Mouse (Mus musculus): ENCODE results near the gene Ssu72. TPM values are rescaled to one million over a fixed set of nuclear protein-coding genes. Genes with fewer than 3 reads are reported as not detected.
A peak's percentile ranks its signal among the peaks of the same experiment; 100 is the strongest.

Ssu72 gene
- polyA plus RNA-seq, 1 experiment from 2014 or later = 115 TPM

DNA sequence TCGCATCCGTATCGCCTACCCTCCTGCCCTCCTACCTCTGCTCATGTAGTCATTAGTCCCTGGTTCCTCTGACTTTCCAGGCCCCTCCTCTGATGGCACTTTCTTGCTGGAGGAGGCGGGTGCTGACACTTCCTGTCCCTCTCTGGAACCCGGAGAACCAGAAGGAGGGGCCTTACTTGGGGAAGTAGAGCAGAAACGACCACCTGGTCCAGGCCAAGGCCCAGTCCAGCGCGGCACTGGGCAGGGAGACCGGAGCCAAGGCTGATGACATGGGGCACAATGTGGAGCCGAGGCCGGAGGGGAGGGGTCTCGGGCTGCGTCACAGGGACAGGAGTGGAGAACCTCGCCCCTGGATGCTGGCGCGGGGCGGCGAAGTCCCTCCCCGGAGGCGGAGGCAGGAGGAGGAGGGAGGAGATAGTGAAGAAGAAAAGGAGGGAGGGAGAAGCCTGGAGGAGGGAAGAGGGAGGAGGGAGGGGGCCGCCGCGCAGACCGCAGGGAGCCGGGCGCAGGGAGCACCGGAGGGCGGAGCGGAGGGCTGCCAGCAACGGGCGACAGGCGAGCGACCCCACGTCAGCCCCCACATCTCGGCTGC is 29.8 kb downstream of the Ssu72 start, which contains the start of gene Tmem240:
TSS of gene Tmem240 (plus strand) at position 451 of the 592 bp plus-strand sequence.
- peak within 1 kb of the TSS; percentile 70 to 83 for H3K4me3 ChIP-seq (ENCODE audit: control insufficient read depth in 1 of 2, insufficient read depth in 1 of 2, low read depth in 1 of 2, low read length in 2 of 2)
- under 1% methylated on average over 20 of the region's 35 CpGs for WGBS
- no peaks in the 10 kb centered on the region for H3K27me3 ChIP-seq (ENCODE audit: control insufficient read depth, insufficient read depth, low read length)
- ATAC-seq (ENCODE audit: insufficient number of reproducible peaks, insufficient read depth, low FRiP score, low read depth) = peak; percentile 91
- peaks cover 30% of the 10 kb centered on the region for H3K36me3 ChIP-seq (ENCODE audit: control insufficient read depth, insufficient read depth, low read length)
- peak within 1 kb of the TSS; percentile 85 for H3K9ac ChIP-seq (ENCODE audit: low read length)
- H3K27ac ChIP-seq (replicated peaks in 1 of 2; ENCODE audit: control insufficient read depth in 1 of 2, insufficient read depth in 1 of 2, low read depth in 2 of 2, low read length in 2 of 2) = peak within 1 kb of the TSS; percentile 66 to 76
- H3K4me1 ChIP-seq (ENCODE audit: control insufficient read depth in 2 of 2, insufficient read depth in 2 of 2, low read length in 2 of 2) = peaks cover 4 to 7% of the 10 kb centered on the region in 2 experiments; a peak in 3 of 4 replicates
- H3K4me2 ChIP-seq (ENCODE audit: low read length) = peak within 1 kb of the TSS; percentile 93
- no peaks in the 10 kb centered on the region for H3K9me3 ChIP-seq (ENCODE audit: control insufficient read depth, low read length)

- Histone ChIP-seq H3K27ac (replicated peaks in 1 of 2; ENCODE audit: control insufficient read depth in 1 of 2, insufficient read depth in 1 of 2, low read depth in 2 of 2, low read length in 2 of 2) (peak overlapping the region; percentile 20 to 76; a peak in 2 of 4 replicates), H3K4me2 (ENCODE audit: low read length) (peak overlapping the region; percentile 93), H3K9ac (ENCODE audit: low read length) (peak overlapping the region; percentile 85), H3K9me3 (ENCODE audit: control insufficient read depth, low read length) (no peaks in the 10 kb centered on the region), H3K27me3 (ENCODE audit: control insufficient read depth, insufficient read depth, low read length) (no peaks in the 10 kb centered on the region), H3K36me3 (ENCODE audit: control insufficient read depth, insufficient read depth, low read length) (peaks cover 37% of the 10 kb centered on the region), H3K4me3 (ENCODE audit: control insufficient read depth in 1 of 2, insufficient read depth in 1 of 2, low read depth in 1 of 2, low read length in 2 of 2) (peak overlapping the region; percentile 70 to 83), H3K4me1 (ENCODE audit: control insufficient read depth in 2 of 2, insufficient read depth in 2 of 2, low read length in 2 of 2) (peaks cover 4 to 7% of the 10 kb centered on the region in 2 experiments; a peak in 3 of 4 replicates)
- ATAC-seq (ENCODE audit: insufficient number of reproducible peaks, insufficient read depth, low FRiP score, low read depth) = peak; percentile 70
- WGBS = under 1% methylated on average over 70 of the region's 79 CpGs
Measured at GRCm38 (mm10) chr4:155734951-155735702, 30.5 kb downstream of the Ssu72 start.

DNA sequence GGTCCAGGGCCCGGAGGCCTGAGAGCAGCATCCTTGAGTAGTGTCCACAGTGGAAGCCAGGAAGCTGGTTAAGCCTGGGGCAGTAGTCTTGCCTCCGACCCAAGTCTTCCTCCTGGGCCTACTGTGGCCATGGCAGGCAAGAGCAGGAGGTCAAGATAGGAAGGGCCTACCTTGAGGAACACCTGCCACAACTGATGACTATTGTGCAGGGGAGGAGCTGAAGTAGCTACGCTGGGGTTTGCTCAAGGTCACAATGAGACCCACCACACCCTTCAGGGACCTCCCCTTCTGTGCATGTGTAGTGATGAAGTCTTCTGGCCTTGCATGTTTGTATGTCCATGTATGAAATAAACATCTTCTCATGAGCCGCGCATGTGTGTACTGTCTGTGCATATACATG is 31.2 kb downstream of the Ssu72 start:
- peak overlapping the region; percentile 93 for H3K4me2 ChIP-seq (ENCODE audit: low read length)
- no peaks in the 10 kb centered on the region for H3K9me3 ChIP-seq (ENCODE audit: control insufficient read depth, low read length)
- no peak for ATAC-seq (ENCODE audit: insufficient number of reproducible peaks, insufficient read depth, low FRiP score, low read depth)
- H3K27me3 ChIP-seq (ENCODE audit: control insufficient read depth, insufficient read depth, low read length) = no peaks in the 10 kb centered on the region
- H3K27ac ChIP-seq (replicated peaks in 1 of 2; ENCODE audit: control insufficient read depth in 1 of 2, insufficient read depth in 1 of 2, low read depth in 2 of 2, low read length in 2 of 2) = 0 out of 4 replicates have a peak overlapping the region, but pooled peaks of 1 of the 2 experiments have one; percentile 76
- H3K4me3 ChIP-seq (ENCODE audit: control insufficient read depth in 1 of 2, insufficient read depth in 1 of 2, low read depth in 1 of 2, low read length in 2 of 2) = peak overlapping the region; percentile 70 to 83
- 72% methylated on average over 5 of the region's 5 CpGs for WGBS
- H3K4me1 ChIP-seq (ENCODE audit: control insufficient read depth in 2 of 2, insufficient read depth in 2 of 2, low read length in 2 of 2) = peaks cover 4 to 7% of the 10 kb centered on the region in 2 experiments; a peak in 3 of 4 replicates
- H3K36me3 ChIP-seq (ENCODE audit: control insufficient read depth, insufficient read depth, low read length) = peaks cover 40% of the 10 kb centered on the region
- H3K9ac ChIP-seq (ENCODE audit: low read length) = peak overlapping the region; percentile 85

GRCm38 (mm10) chr4:155736421-155736820 is 31.8 kb downstream of the Ssu72 start:
- Histone ChIP-seq H3K9ac (ENCODE audit: low read length) (no peak overlapping the region), H3K36me3 (ENCODE audit: control insufficient read depth, insufficient read depth, low read length) (peaks cover 41% of the 10 kb centered on the region), H3K4me3 (ENCODE audit: control insufficient read depth in 1 of 2, insufficient read depth in 1 of 2, low read depth in 1 of 2, low read length in 2 of 2) (no peak overlapping the region), H3K27ac (replicated peaks in 1 of 2; ENCODE audit: control insufficient read depth in 1 of 2, insufficient read depth in 1 of 2, low read depth in 2 of 2, low read length in 2 of 2) (no peak overlapping the region), H3K9me3 (ENCODE audit: control insufficient read depth, low read length) (no peaks in the 10 kb centered on the region), H3K4me1 (ENCODE audit: control insufficient read depth in 2 of 2, insufficient read depth in 2 of 2, low read length in 2 of 2) (peaks cover 4 to 7% of the 10 kb centered on the region in 2 experiments; a peak in 3 of 4 replicates), H3K4me2 (ENCODE audit: low read length) (no peak overlapping the region), H3K27me3 (ENCODE audit: control insufficient read depth, insufficient read depth, low read length) (no peaks in the 10 kb centered on the region)
- WGBS = 88% methylated on average over 5 of the region's 5 CpGs
- no peak for ATAC-seq (ENCODE audit: insufficient number of reproducible peaks, insufficient read depth, low FRiP score, low read depth)

DNA sequence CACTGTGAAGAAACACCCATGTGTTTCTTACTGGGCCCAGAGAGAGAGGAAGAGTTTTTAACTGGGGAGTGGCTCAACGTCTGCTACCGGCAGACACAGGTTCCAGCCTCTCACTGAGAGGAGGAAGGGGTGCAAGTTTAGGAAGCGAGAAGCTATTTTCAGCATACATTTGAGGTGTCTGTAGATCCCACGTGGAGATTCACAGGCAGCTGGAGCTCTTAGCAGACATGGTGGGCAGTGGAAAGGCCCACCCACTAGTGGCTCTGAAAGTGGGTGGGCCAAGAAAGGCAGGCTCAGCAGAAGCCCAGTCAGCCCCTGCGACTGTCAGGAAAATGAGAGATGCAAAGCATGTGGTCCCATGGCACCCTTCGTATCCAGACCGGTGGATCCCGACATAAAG is 33.7 kb downstream of the Ssu72 start:
- Histone ChIP-seq H3K9me3 (ENCODE audit: control insufficient read depth, low read length) (no peaks in the 10 kb centered on the region), H3K27me3 (ENCODE audit: control insufficient read depth, insufficient read depth, low read length) (no peaks in the 10 kb centered on the region), H3K9ac (ENCODE audit: low read length) (no peak overlapping the region), H3K4me2 (ENCODE audit: low read length) (no peak overlapping the region), H3K36me3 (ENCODE audit: control insufficient read depth, insufficient read depth, low read length) (peaks cover 45% of the 10 kb centered on the region), H3K4me1 (ENCODE audit: control insufficient read depth in 2 of 2, insufficient read depth in 2 of 2, low read length in 2 of 2) (peaks cover 4 to 7% of the 10 kb centered on the region in 2 experiments; a peak in 3 of 4 replicates), H3K27ac (replicated peaks in 1 of 2; ENCODE audit: control insufficient read depth in 1 of 2, insufficient read depth in 1 of 2, low read depth in 2 of 2, low read length in 2 of 2) (no peak overlapping the region), H3K4me3 (ENCODE audit: control insufficient read depth in 1 of 2, insufficient read depth in 1 of 2, low read depth in 1 of 2, low read length in 2 of 2) (no peak overlapping the region)
- ATAC-seq (ENCODE audit: insufficient number of reproducible peaks, insufficient read depth, low FRiP score, low read depth) = no peak
- WGBS = 48% methylated on average over 8 of the region's 8 CpGs

DNA sequence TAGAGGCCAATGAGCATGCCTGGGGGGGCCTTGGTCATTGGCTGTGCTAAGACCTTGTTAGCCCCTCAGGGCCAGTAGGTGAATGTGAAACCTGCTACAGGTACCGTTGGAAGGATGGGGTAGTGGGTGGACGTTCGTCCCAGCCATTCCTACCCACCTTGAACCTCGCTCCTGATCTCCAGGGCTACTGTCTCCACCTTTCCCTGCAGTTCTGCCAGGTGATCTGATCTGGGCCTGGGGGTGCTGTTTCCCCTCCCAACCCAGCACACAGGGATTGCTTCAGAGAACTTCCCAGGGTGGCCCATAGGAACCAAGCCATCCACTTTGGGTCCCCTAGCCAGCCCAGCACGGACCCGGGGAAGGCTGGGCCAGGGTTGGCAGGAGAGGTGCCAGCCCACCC is 34.6 kb downstream of the Ssu72 start:
- no peak for ATAC-seq (ENCODE audit: insufficient number of reproducible peaks, insufficient read depth, low FRiP score, low read depth)
- Histone ChIP-seq H3K4me1 (ENCODE audit: control insufficient read depth in 2 of 2, insufficient read depth in 2 of 2, low read length in 2 of 2) (peaks cover 4 to 7% of the 10 kb centered on the region in 2 experiments; a peak in 3 of 4 replicates), H3K27ac (replicated peaks in 1 of 2; ENCODE audit: control insufficient read depth in 1 of 2, insufficient read depth in 1 of 2, low read depth in 2 of 2, low read length in 2 of 2) (no peak overlapping the region), H3K9me3 (ENCODE audit: control insufficient read depth, low read length) (no peaks in the 10 kb centered on the region), H3K9ac (ENCODE audit: low read length) (no peak overlapping the region), H3K4me2 (ENCODE audit: low read length) (no peak overlapping the region), H3K36me3 (ENCODE audit: control insufficient read depth, insufficient read depth, low read length) (peaks cover 53% of the 10 kb centered on the region), H3K4me3 (ENCODE audit: control insufficient read depth in 1 of 2, insufficient read depth in 1 of 2, low read depth in 1 of 2, low read length in 2 of 2) (no peak overlapping the region), H3K27me3 (ENCODE audit: control insufficient read depth, insufficient read depth, low read length) (no peaks in the 10 kb centered on the region)
- WGBS = 80% methylated on average over 6 of the region's 6 CpGs

- peaks cover 61% of the 10 kb centered on the region for H3K36me3 ChIP-seq (ENCODE audit: control insufficient read depth, insufficient read depth, low read length)
- no peaks in the 10 kb centered on the region for H3K27me3 ChIP-seq (ENCODE audit: control insufficient read depth, insufficient read depth, low read length)
- no peaks in the 10 kb centered on the region for H3K9me3 ChIP-seq (ENCODE audit: control insufficient read depth, low read length)
- peaks cover 4 to 7% of the 10 kb centered on the region in 2 experiments; a peak in 3 of 4 replicates for H3K4me1 ChIP-seq (ENCODE audit: control insufficient read depth in 2 of 2, insufficient read depth in 2 of 2, low read length in 2 of 2)
- 79% methylated on average over 37 of the region's 37 CpGs for WGBS
- ATAC-seq (ENCODE audit: insufficient number of reproducible peaks, insufficient read depth, low FRiP score, low read depth) = no peak
- no peak overlapping the region for H3K4me2 ChIP-seq (ENCODE audit: low read length)
- H3K4me3 ChIP-seq (ENCODE audit: control insufficient read depth in 1 of 2, insufficient read depth in 1 of 2, low read depth in 1 of 2, low read length in 2 of 2) = no peak overlapping the region
- H3K27ac ChIP-seq (replicated peaks in 1 of 2; ENCODE audit: control insufficient read depth in 1 of 2, insufficient read depth in 1 of 2, low read depth in 2 of 2, low read length in 2 of 2) = no peak overlapping the region
- H3K9ac ChIP-seq (ENCODE audit: low read length) = no peak overlapping the region
Measured at GRCm38 (mm10) chr4:155739741-155740636, 35.4 kb downstream of the Ssu72 start.

All from heart, embryonic 14.5 days (tissue).